Mouse (Mus musculus): ENCODE results near the gene Vmac. TPM values are rescaled to one million over a fixed set of nuclear protein-coding genes. Genes with fewer than 3 reads are reported as not detected.

Gene Vmac
- total RNA-seq, 2 experiments from 2014 or later = 1.7 to 2.6 TPM

DNA sequence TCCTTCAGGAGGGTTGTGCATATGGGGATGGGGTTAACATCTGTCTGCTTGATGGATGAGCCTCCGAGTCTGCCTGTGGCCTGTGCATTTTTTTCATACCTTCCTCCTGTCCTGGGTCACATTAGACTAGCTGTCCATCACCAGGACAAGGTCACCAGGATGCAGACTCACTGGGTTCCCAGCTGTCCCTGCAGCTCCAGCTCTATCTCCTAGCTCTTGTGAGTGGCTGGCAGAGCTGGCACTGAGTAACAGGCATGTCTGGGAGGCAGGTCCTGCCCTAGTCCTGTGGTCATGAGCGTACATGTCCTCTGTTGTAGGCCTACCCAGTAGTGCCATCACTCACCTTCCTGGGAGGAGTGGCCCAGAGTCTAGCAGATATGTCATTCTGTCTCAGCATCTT lies 17.4 kb downstream of the Vmac start:
- intact Hi-C loops (cut with DNase I) = no loop called here
- Histone ChIP-seq H3K4me3 (no peak overlapping the region), H3K27ac (no peak overlapping the region)
- no peak for TF ChIP-seq CTCF (IDR thresholded peaks at IDR 0.05)
- DNase-seq = no peak

DNA sequence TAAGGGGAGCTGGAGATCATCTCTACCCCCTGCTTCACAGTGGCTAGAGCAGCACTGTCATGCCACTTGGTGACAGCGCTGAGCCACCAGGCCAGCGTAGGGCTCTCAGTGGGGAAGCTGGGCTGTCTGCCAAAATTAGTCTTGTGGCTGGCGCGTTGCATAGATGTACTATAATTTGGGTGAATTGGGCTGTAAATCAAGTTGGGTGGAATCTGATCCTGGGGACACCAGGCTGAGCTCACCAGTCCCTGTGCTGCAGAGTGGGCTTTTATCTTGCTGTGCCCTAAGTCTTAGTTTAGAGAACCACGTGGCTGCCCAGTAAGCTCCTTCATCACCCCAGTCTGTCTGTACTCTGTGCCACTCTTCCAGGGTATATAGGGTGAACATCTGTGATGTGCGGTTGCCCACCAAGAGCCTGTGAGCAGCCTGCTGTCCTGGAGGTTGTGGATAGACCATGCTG lies 23.9 kb downstream of the Vmac start:
- Histone ChIP-seq H3K4me3 (no peak overlapping the region), H3K27ac (peak overlapping the region; percentile 75)
- intact Hi-C loops (cut with DNase I) = no loop called here
- DNase-seq = peak; percentile 83
- peak; percentile 47 for TF ChIP-seq CTCF (IDR thresholded peaks at IDR 0.05)

DNA sequence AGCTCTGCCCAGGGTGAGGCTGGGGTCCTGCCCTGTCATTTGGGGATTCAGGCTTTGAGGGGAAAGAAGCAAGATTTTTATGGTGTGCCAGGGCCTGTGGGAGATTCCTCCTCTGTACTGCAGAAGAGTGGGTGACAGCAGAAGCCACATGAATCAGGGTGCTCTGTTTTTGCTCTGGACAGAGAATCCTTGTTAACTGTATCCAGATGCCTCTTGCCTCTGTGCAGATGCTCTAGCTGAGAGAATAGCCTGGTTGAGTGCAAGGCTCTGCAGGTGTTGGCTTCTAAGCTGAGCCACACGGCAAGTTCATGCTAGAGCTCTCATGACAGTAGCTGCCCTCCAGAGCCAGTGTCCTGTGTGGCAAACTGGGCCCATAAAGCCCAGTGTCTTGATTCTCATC lies 24.4 kb downstream of the Vmac start:
- Histone ChIP-seq H3K27ac (peak overlapping the region; percentile 75), H3K4me3 (no peak overlapping the region)
- intact Hi-C loops (cut with DNase I) = no loop called here
- TF ChIP-seq CTCF (IDR thresholded peaks at IDR 0.05) = no peak
- no peak for DNase-seq

DNA sequence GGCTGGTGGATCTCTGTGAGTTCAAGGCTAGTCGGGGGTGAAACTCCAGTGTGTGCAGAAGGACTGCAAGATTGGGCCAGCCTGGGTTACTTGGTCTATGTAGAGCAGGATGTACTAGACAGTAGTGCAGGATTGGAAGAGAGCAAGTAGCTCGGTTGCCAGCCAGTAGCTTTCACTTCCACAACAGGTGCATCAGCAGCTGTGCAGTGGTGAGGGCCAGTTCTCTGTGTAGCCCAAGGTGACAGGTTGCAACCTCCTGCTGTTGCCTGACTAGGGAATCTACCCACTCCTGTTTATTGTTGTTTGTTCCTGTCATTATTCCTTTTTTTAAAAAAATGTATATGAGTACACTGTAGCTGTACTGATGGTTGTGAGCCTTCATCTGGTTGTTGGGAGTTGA lies 29.1 kb downstream of the Vmac start:
- no peak for DNase-seq
- intact Hi-C loops (cut with DNase I) = no loop called here

DNA sequence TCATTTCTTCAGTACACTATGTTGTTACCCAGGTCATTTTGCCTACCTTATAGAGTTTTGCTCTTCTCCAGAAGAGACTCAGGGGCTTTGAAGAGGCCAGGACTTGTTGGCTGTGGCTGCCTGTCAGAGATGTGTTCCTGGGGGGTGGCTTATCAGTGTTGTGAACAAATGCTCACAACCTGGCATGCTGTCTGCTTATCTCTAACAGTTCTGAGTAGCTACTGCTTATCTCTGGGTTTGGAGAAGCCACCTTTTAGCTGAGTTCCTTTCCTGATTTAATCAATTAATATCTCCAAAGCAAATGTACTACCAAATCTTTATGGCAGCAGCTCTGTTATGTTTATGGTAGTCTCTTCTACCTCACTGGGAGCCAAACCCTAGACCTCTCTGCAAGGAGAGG lies 29.8 kb downstream of the Vmac start:
- DNase-seq = no peak
- TF ChIP-seq CTCF (IDR thresholded peaks at IDR 0.05) = no peak
- Histone ChIP-seq H3K27ac (no peak overlapping the region), H3K4me3 (no peak overlapping the region)
- intact Hi-C loops (cut with DNase I) = no loop called here

More for the DNA sequence above, 29.1 kb downstream of the Vmac start:
- TF ChIP-seq CTCF (IDR thresholded peaks at IDR 0.05) = no peak
- H3K27ac ChIP-seq = no peak overlapping the region
- no peak overlapping the region for H3K4me3 ChIP-seq

DNA sequence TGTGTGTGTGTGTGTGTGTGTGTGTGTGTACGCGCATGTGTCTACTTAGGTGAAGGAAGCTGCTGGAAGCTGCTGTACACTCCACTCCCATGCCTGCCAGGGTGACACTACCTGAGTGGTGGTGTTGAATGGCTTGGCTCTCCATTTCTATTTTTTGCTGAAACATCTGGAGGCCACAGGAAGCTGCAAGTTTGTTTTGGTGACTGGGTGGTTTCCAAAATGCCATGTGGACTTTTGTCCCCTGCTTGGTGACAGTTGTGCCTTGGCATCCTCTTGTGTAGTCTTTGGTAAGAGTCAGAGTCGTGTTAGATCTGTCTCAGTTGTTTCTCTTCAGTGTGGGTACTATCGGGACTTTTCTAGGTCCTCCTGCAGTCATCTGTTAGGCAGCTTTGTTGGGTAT lies 31.0 kb downstream of the Vmac start:
- TF ChIP-seq CTCF (IDR thresholded peaks at IDR 0.05) = no peak
- no peak for DNase-seq
- Histone ChIP-seq H3K27ac (no peak overlapping the region), H3K4me3 (no peak overlapping the region)
- intact Hi-C loops (cut with DNase I) = no loop called here

DNA sequence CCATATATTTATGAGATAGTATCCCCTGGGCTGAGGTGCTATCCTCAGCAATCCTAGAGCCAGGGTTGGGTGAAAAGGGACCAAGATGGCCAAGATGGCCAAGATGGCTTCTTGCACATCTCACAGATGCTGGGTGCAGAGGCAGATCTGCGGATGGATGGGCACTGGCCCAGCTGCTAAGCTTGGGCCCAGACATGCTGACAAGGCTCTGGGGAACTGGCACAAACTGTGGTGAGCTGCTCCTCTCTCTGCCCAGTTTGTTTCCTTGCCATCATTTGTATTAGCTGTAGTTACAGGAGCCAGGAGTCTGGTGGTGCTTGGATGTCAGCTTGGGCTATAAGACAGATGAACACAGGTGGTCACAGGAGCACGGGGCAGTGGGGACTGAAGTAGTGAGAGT lies 33.2 kb downstream of the Vmac start:
- Histone ChIP-seq H3K27ac (peak overlapping the region; percentile 72), H3K4me3 (no peak overlapping the region)
- intact Hi-C loops (cut with DNase I) = no loop called here
- no peak for TF ChIP-seq CTCF (IDR thresholded peaks at IDR 0.05)
- peak; percentile 75 for DNase-seq

DNA sequence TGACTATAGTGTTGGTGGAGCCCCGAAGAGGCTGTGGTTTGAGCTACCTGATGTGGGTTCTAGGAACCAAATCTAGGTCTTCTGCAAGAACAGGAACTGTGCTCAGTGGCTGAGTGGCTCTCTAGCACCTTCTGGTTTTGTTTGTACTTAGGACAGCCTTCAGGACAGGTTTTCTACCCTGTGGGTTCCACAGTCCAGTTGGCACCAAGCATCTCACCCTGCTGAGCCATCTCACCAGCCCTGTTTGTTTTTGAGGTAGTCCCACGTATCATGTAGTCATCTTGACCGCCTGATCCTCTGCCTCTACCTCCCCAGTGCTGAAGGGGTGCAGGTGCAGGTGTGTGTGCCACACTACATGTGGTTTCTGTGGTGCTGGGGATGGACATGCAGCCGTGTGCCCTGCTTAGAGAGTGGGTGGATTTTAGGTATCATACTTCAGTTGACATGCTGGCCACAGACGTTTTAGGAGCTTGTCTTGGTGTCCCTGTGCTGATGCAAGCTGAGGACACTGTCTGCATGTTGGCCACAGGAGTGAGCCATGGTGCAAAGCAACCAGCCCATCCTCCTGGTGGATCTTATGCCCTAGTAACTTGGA lies 34.2 kb downstream of the Vmac start:
- DNase-seq = no peak
- no peak overlapping the region; the same call in 1 of the 2 replicates for H3K27ac ChIP-seq
- no peak for TF ChIP-seq CTCF (IDR thresholded peaks at IDR 0.05)
- intact Hi-C loops (cut with DNase I) = no loop called here
- H3K4me3 ChIP-seq = no peak overlapping the region

DNA sequence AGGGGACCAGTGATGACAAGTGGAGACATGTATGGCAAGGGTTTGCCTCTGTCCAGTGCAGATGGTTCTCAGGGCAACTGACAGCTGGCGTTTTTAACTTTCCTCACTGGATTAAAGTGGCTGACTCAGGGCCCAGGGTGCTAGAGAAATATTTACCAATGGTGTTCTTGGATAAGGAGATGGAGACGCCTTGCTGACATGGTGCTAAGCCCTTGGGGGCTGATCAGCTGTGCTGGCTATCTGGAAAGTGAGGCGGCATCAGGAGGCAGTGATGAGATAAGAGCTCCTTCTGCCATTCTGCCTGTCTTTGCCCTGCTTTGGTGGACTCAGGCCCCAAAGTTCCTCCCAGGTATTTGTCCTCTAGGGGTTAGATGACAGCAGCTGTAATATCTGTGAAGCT lies 34.9 kb downstream of the Vmac start:
- Histone ChIP-seq H3K27ac (peak overlapping the region; percentile 72), H3K4me3 (no peak overlapping the region)
- DNase-seq = no peak
- intact Hi-C loops (cut with DNase I) = no loop called here
- no peak for TF ChIP-seq CTCF (IDR thresholded peaks at IDR 0.05)

DNA sequence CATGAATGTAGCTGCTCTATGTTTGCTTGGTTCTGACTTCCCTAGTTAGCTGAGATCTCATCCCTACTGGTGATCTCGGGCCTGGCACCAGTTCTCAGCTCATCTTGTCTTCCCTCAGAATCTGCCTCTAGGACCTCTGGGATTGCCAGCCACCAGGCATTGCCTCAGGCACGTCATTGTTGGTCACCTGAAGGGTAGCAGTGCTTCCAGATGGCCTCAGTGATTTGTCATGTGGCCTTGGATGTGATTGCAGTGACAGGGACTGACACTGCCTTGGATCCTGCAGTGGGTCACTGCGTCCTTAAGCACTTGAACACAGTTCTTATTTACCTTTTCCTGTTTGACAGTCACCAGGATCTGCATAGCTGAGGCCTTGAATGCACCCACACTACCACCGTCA lies 36.0 kb downstream of the Vmac start:
- intact Hi-C loops (cut with DNase I) = no loop called here
- DNase-seq = peak; percentile 56
- no peak for TF ChIP-seq CTCF (IDR thresholded peaks at IDR 0.05)
- Histone ChIP-seq H3K4me3 (no peak overlapping the region), H3K27ac (peak overlapping the region; percentile 72)

DNA sequence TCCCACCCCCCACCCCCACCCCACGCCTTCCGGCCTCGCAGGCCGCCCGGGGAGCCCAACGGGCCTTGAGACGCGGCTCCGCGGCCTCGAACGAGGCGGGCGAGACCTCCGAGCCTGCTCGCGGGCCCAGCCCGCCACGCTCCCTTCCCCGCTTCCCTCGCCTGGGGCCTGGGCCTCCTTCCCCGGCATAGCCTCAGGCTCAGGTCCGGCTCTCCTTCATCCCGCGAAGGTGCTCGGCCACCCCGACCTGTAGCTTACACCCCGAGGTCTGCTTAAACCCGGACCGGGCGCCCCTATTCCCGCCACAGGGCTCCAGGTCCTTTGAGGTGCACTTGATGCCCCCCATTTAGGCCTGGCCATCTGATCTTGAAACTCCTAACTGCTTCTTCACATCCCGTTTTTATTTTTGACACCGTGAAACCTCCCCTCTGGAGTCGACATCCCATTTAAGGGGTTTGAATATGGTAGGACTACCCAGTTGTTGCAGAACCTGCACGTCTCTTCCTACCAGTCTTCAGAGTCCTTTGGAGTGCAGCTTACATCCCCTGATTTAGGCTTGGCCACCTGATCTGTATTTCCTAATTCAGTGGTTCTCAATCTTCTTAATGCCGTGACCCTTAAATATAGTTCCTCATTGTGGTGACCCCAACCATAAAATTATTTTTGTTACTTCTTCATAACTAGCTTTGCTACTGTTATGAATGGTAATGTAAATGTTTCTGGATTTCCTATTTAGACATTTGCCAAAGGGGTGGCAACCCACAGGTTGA lies 44.0 kb downstream of the Vmac start:
- H3K27ac ChIP-seq = peak overlapping the region; percentile 95
- DNase-seq = no peak
- TF ChIP-seq CTCF (IDR thresholded peaks at IDR 0.05) = no peak
- peak overlapping the region; percentile 96 for H3K4me3 ChIP-seq
- intact Hi-C loops (cut with DNase I) = loop anchor here (5.0 kb wide), 1 partner anchor 47 kb away; the partner anchor contains the start of genes Catsperd and Lonp1

DNA sequence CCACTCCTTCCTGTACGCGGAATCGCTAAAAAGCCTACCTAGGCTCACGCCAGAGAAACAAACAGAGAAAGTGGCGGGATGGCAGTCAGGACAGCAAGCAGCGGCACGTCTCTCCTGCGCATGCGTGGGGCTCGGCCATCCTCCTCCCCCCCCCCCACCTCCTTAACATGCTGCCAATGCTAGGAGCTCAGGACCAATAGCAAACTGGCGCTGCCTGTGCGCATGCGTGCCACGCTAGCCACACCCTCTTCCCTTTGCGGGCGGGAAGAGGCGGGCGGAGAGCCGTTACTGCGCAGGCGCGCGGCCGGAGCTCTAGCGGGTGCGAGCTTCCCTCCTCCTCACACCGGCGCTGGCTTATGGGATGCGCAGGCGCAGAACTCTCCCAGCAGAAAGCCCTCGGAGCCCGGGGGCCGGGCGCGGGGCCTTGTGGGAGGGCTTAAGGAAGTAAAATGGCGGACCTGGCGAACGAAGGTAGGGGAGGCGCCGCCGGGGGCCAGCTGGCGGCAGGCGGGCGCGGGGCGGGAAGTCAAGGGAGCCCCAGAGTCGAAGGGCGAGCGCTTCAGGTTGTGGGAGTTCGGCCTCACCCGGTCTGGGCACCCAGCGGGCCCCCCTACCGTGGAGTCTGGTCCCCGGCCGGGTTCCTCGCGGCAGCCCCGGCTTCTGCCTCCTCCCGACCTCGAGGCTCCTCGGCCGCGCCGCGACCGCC lies 44.7 kb downstream of the Vmac start, which contains the start of gene Ranbp3:
Gene Ranbp3, plus strand, starts transcription at position 354 of the 706 bp plus-strand sequence.
- peak; percentile 100 for DNase-seq
- peak within 1 kb of the TSS; percentile 96 for H3K4me3 ChIP-seq
- TF ChIP-seq CTCF (IDR thresholded peaks at IDR 0.05) = no peak
- peak within 1 kb of the TSS; percentile 95 for H3K27ac ChIP-seq
- intact Hi-C loops (cut with DNase I) = loop anchor here (5.0 kb wide), 1 partner anchor 46 kb away; the partner anchor contains the start of genes Catsperd and Lonp1

DNA sequence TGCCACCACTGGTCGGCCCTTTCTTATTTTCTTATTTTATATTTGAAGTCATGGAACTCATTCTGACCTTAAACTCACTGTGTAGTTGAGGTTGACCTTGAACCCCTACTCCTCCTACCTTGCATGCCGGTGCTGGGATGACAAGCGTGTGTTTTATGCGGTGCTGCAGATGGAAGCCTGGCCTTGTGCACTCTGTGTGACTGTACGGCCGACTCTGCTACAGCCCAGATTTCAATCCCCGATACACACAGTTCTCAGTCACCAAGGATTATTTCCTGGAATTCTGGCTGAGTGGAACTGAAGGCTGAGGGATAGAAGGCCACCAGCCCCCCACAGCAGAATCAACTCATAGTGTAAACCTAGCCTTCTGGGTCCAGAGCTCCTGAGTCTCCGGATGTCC lies 48.1 kb downstream of the Vmac start:
- no peak for DNase-seq
- TF ChIP-seq CTCF (IDR thresholded peaks at IDR 0.05) = no peak
- H3K27ac ChIP-seq = no peak overlapping the region
- intact Hi-C loops (cut with DNase I) = loop anchor here (5.0 to 10.0 kb wide), 3 partner anchors 42 to 312 kb away; partner anchors contain the start of genes Catsperd, Gm20219 and Lonp1
- no peak overlapping the region for H3K4me3 ChIP-seq
